Mouse (Mus musculus): ENCODE results near the gene Gm10961. TPM values are rescaled to one million over a fixed set of nuclear protein-coding genes. Genes with fewer than 3 reads are reported as not detected.

Gm10961 gene
- polyA plus RNA-seq, 1 experiment from 2014 or later, result not detected

Other genes with a start within 250 kb of the Gm10961 start
- gene Kcnc4, start 171.8 kb upstream of the Gm10961 start, polyA plus RNA-seq (2014; fragmentation: Nextera tagmentation; extraction: Ambion mirVana), result 6.2 and 8.3 TPM in 2 replicates
- gene Slc6a17, start 113.3 kb upstream of the Gm10961 start, polyA plus RNA-seq (2014; fragmentation: Nextera tagmentation; extraction: Ambion mirVana), result 12.3 and 20.4 TPM in 2 replicates
- gene Ubl4b, start 76.2 kb upstream of the Gm10961 start, polyA plus RNA-seq (2014; fragmentation: Nextera tagmentation; extraction: Ambion mirVana), result not detected in 2 replicates
- 0.74 TPM in 1 of 2 replicates, not detected in the other for gene Alx3, start 36.3 kb upstream of the Gm10961 start, polyA plus RNA-seq (2014; fragmentation: Nextera tagmentation; extraction: Ambion mirVana)
- 154 and 189 TPM in 2 replicates for gene Strip1, start 372 bp downstream of the Gm10961 start, polyA plus RNA-seq (2014; fragmentation: Nextera tagmentation; extraction: Ambion mirVana)
- 127 and 142 TPM in 2 replicates for gene Ahcyl1, start 65.2 kb downstream of the Gm10961 start, polyA plus RNA-seq (2014; fragmentation: Nextera tagmentation; extraction: Ambion mirVana)
- gene Csf1, start 129.1 kb downstream of the Gm10961 start, polyA plus RNA-seq (2014; fragmentation: Nextera tagmentation; extraction: Ambion mirVana), result 2.3 and 7.6 TPM in 2 replicates
- gene Eps8l3, start 245.9 kb downstream of the Gm10961 start, polyA plus RNA-seq (2014; fragmentation: Nextera tagmentation; extraction: Ambion mirVana), result not detected in 2 replicates

All from midbrain, embryonic 14.5 days (tissue).